Mouse (Mus musculus): Measurements from ENCODE around the gene Syce1l.
A peak's percentile ranks its signal among the peaks of the same experiment; 100 is the strongest.

The Syce1l gene

DNA sequence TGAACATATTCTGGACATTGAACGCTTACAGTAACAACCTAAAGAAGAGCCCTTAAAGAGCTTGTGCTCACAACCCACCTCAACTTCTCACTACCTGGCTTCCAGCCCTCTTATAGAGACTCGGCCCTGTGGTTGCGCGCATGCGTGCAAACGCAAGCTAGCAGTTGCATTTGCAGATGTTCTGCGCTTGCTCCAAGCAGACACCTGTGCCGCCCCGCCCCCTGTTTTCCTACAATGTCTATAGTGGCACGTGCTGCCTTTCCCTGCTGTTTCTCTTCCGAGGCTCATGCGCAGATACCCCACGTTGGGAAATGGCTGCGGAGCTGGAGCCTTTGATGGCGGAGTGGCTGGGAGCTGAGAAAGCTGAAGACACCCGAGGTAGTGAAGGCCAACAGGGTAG is at the start of gene Syce1l:
Gene Syce1l (plus strand): TSS at position 288 of the 400 bp plus-strand sequence.
- no peak for DNase-seq (ENCODE audit: low read depth)

DNA sequence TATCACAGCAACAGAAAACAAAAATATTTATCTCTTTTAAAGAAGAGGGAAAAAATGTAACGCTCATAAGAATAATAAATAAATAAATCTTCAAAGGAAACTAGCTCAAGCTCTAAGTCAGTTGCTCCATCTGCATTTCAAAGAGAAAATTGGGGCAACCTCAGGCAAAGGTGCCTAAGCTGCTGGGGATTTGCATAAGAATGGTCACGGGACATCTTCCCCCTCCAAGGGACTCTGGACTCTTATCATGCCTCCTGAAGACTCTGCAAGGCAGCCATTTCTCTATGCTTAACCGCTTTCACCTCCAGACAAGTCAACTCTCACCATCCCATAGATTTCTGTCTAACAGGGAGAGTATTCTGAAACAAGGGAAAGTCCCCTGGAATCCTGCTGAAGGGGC is 44.6 kb upstream of the Syce1l start:
- no peak for DNase-seq (ENCODE audit: low read depth)

DNA sequence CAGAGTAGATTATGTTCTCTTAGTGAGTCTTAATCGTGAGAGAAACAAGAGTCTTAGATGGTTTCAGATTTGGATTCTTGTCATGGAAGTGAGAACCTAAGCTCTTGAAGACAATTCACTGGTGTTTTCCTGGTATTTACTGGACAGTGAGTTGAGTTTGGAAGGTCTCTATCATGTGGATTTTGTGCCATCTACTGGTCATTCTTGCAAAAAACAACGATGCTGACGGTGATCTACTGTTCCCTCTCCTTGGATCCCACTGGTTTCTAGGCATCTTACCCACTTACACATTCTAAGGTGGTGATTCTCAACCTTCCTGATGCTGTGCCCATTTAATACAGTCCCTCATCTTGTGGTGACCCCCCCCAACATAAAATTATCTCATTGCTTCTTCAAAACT is 10.4 kb upstream of the Syce1l start:
- DNase-seq (ENCODE audit: low read depth): peak; percentile 57

DNA sequence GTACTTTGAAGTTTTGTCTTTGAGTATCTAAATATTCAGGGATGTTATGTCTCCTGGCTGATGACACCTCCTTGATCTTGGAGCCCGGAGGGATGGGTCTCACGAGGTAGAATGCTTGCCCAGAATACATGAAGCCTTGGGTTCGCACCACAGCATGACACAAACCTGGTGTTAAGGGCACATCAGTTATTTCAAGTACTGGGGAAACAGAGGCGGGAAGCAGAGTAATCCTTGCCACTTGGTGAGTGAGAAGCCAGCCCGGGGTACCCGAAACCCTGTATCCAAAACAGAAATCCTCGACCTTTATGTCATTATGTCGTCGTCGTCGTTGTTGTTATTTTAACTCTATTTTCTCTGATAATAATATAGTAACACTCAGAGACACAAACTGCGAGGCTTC is 8.9 kb upstream of the Syce1l start:
- no peak for DNase-seq (ENCODE audit: low read depth)

DNA sequence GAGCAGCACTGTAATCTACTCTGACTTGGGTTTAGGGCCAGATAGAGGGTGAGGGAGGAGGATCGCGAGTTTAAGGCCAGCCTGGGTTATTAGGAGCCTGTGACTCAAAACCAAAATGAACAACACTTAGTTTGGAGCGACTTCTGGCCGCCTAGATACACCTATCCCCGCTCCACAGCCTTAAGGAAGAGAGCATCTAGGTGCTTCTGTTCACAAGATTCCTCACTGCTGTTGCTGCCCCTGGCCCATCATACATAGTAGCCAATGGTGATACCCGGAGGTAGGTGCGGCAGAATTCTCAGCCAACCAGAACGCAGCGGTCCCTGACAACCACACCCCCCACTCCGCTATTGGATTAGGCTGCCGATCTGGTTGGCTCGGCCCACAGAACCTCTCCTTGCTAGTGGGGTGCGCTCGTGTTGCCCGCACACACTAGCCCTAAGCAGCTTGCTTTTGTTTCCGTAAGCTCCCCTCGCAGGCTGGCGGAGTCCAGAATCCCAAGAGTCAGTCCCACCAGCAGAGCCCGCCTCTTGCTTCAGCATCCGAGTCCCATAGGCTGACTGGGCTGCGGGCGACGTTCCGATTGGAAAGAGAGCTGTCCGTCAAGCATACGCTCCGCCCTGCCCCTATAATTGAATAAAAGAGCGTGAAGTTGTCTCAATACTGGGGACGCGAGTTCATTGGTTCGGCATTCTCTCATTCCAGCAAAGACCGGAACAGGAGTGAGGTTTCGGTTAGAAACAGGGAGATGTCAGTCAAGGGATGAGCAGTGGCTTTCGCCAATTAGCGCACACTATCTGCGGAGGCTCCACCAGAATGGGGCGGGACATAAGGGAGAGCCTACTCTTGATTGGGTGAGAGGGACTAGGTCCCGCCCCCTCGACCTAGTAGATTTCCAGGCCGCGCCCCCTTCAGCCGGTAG is 8.1 kb upstream of the Syce1l start, which contains the start of gene Mon1b:
Gene Mon1b (plus strand): TSS at position 918 of the 922 bp plus-strand sequence.
- peak; percentile 100 for DNase-seq (ENCODE audit: low read depth)

DNA sequence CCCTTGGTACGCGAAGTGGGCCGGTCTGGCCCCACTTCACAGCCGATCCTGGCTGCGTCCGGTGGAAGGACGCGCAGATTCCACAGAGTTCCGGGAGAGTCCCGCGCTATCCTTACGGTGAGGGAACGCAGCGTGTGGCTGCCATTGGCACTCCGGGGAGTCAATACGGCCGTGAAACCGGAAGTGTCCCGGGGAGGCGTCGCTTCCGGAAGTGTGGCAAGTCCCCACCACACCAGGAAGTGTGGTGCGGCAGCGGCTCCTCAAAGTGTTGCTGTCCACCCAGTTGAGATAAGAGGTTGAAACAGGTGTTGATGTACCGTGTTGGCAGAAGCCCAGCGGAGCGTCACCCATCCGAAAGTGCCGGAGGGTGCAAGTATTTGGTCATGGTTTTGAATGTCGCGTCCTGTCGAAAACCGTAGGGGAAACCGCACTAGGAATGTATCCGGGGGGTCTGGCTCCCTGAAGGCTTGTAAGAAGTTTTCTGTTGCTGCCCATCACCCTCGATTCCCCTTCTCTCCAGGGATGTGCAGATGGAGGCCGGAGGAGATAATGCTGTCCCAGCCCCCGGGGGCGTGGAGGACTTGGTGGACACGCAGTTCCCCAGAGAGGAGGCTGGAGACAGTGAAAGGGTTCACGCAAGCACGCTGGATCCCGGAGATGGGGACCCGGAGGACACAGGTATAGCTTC is 7.3 kb upstream of the Syce1l start:
- no peak for DNase-seq (ENCODE audit: low read depth)

DNA sequence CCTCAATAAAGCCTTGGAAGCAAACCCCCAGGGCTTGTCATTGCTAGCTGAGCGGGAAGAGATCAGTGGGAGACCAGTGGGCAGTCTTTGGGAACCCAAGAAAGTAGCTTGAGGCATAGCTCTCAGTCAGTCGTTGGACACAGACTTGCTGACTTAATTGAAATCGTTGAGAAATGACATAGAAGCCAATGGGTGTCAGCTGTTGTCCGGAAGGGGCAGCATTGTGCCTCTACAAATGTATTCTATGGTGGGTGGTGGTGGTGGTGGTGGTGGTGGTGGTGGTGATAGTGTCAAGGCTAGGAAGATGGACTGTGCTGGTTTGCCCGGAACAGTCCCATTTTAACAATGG is 6.8 kb upstream of the Syce1l start:
- DNase-seq (ENCODE audit: low read depth): no peak

DNA sequence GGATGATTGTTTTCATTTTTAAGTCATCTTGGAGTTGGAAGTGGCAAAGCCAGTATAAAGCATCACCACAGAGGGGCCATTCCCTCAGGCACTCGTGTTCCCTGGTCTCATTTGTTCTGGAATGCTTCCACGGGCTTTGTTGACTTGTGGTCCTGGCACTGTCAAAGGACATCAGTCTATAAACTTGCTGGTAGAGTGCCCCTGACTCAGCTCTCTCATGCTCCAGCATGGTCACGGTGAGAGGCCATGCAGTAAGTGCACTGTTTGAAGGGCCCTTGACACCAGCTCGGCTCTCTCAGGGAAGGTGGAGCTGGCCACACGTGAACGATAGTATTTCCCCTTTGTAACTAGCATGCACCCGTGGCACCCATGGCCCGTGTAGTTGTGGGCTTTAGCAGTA is 2.7 kb upstream of the Syce1l start:
- DNase-seq (ENCODE audit: low read depth): no peak

DNA sequence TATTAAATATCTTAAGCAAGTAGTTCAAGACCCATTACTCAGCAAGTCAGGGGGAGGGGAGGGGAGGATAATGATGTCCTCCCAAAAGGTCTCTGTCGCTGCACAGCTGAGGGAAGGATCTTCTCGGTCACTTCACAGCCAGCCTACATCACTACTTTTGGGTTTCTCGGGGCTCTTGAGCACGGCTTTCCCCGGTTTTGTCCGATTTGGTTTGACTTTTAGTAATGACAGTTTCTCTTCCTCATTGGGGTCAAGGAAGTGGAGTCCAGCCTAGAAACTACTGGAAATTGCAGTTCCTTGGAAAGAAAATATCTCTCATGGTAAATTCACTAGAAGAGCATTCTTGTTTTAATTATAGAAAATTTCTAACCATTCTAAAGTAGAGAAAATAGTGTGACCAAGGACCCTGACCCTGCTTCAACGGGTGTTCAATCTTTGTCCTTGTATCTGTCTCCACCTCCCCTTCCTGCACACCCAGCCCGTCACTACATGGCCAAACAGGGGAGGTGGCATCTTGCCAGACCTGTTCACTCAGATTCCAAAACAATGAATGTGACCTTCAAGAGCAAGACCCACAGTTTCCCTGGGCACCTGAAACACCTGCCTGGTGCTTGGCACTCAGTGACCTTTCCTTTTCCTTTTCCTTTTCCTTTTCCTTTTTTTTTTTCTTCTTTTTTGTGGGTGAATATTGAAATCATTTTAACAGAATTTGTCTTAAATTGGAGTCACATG is 632 bp downstream of the Syce1l start:
- no peak for DNase-seq (ENCODE audit: low read depth)

DNA sequence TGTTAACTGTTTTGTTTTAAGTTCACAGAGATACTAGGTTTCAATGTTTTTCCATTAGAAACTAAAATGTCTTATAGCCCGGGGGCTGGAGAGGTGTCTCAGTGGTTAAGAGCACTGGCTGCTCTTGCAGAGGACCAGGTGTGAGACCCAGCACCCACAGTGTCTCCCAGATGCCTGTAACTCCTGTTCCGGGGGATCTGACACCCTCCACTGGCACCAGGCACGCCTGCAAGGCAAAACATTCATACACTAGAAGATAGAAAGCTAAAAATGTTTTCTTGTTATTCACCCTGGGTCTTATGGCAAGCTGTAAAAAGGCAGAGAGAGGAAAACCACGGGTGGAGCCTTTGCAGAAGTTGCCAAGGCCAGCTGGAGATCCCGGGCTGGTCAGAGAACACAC is 2.2 kb downstream of the Syce1l start:
- DNase-seq (ENCODE audit: low read depth): no peak

DNA sequence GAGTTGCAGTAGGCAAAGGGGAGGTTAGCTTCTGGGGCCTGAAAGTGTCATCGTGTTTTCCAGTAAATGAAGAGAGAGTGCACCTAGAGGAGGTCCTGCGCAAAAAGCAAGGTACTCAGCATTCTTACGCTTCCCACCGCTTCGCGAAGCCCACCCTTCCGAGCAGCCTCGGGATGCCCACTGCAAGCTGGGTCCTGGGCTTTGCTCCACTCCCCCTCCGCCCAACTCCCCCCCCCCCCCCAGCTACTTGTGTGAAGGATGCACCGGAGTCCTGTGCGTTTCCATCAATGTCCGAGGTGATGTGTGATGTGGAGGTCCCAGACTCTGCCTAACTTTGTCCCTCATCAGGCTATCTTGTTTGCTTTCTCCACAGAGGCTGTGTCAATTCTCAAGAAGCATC is 9.4 kb downstream of the Syce1l start:
- DNase-seq (ENCODE audit: low read depth): no peak

DNA sequence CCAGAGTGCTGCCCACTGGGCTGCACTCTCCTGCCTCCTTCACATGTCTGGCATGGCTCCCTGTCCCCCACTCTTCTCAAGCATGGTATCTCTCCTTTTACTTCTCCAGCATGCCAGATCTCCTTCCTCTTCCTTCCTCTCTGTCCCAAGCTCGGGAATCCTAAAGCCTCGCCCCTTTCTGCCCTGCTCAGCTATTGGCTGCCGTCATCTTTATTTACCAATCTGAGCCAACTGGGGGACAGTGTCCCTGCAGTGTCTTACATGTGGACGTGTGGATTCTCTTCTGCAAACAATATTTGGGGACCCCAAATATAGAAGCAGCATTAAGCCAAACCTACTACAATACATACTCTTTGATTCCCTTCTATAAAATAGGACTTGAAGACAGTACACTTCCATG is 10.1 kb downstream of the Syce1l start:
- no peak for DNase-seq (ENCODE audit: low read depth)

DNA sequence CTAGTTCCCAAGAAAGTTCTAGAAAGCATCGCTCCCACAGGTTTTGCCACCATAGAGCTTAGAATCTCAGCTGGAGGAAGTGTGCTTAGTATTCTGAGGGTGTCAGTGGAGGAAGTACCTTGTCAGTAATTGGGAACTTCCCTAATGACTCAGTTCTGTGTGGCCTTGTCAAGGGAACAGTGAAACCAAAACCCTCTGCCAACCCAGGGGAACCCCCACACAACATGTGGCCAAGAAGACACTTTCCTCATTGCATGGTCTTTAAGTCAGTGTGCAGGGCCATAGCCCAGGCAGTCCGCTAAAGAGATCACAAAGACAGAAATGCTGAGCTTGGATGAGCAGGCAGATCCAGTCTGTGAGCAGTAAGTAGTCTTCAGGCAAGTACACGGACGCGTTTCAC is 13.1 kb downstream of the Syce1l start:
- peak; percentile 15 for DNase-seq (ENCODE audit: low read depth)

DNA sequence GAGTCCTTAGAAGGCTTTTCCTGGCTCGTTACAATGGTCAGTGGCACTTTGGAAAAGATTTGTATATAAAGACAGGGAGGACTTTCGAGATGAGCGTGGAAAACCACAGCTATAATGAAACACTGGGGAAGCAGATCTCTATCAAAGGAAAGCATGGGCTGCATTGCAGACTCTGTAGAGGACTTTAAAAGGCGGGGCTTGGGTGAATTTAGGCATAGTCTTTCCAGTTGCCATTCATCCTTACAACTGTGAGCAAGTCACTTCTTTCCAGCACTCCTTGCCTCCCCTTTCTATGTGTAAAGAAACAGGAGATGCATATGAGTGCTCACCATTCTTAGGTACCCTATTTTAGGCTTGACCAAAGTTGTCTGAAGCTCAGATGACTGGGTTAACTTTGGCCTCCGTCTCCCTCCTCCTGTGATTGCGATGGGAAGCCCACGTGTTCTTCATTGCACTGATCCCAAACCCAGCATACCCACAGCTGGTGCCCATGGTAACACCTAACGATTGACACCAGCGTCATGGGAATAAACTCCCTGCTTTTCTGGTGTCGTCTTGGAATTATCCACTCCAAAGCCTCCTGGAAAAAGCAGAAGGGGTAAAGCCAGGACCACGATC is 13.8 kb downstream of the Syce1l start:
- no peak for DNase-seq (ENCODE audit: low read depth)

DNA sequence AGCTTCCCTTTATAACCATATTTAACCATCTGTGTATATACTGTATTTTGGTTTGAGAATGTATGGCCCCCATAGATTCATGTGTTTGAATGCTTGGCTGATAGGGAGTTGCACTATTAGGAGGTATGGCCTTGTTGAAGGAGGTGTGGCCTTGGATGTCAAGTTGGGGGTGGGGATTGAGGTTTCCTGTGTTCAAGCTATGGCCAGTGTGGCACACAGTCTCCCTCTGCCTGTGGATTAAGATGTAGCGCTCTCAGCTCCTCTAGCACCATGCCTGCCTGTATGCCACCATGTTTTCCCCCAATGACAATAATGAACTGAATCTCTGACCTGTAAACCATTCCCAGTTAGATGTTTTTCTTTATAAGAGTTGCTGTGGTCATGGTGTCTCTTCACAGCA is 17.1 kb downstream of the Syce1l start:
- no peak for DNase-seq (ENCODE audit: low read depth)

DNA sequence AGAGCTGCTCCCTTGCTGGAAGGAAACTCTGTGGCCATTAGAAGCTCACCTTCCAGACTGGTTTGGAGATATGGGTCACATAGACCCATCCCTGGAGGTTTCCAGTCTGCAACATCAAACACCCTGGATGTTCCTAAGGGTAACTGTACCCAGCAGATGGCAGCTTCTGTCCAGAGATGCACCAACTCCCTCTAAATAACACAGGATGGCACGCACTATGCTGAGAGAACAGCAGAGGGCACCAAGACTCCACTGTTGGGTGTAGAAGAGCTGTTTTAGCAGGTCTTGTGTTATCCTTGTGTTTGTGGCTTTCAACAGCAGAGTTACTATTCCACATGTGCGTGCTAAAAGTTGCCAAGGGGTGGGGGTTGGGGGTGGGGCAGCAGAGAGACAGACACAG is 21.5 kb downstream of the Syce1l start:
- DNase-seq (ENCODE audit: low read depth): peak; percentile 16

DNA sequence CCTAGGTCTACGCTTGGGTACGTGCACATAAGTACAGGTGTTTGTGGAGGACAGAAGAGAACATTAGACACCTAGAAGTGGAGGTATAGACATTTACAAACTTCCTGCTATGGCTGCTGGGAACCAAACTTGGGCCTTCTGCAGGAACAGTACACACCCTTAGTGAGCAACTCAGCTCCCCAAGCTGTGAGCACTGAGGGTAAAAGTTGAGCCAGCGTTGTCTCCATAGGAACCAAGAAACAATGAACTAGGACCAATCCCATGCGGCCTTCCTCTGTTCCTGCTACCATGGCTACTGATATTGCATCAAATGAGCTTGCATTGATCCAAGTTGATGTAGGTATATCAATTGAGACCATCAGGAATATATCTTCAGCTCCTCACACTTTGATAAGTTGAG is 22.0 kb downstream of the Syce1l start:
- no peak for DNase-seq (ENCODE audit: low read depth)

DNA sequence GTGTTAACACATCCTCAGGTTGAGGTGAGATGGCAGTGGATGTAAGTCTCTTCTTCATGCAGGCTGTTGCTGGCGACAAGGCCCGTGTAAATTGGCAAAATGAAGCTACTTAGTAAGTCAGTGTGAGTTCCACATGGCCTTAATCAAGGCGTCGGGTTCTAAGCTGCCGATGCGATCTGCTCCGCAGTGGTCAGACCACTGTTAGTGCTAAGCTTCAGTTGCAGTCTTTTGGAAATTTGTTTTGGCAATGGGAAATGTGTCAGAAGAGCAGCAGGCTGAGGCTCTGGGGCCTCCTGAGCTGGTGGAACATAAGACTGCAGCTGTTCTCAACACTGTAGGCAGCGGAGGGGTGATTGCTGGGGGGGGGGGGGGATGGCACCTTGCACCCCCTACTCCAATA is 22.9 kb downstream of the Syce1l start:
- no peak for DNase-seq (ENCODE audit: low read depth)

DNA sequence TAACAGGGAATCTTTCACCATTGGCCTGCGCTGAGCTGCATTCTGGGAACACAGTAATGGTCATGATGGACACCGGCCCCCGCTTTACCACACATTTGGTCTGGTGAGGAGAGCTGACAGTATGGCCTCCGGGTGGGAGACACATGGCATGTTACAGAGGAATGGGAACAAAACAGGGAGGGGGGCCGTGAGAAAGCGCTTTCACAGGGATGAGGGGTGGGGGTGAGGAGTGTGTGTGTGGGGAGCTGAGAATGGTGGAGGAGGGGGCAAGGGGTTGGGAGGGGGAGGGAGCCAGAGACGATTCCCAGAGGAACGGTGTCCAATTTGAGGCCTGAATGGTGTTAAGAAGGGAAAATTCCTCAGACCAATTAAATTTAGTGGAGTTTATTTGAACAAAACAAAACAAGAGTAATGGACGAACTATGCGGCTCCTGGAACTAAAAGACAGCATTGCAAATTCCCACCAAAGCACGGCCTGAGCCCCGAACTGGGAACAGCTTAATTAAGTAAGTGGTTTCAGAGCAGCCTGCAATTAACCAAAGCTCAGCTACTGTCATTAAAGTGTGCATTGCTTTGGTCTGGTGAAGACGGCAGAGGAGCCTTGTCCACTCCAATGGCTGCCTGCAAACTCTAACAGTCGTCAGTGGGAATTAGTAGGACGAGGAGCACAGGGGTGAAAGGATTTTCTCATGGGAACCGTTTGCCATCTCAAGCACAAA is 23.9 kb downstream of the Syce1l start:
- DNase-seq (ENCODE audit: low read depth): no peak

DNA sequence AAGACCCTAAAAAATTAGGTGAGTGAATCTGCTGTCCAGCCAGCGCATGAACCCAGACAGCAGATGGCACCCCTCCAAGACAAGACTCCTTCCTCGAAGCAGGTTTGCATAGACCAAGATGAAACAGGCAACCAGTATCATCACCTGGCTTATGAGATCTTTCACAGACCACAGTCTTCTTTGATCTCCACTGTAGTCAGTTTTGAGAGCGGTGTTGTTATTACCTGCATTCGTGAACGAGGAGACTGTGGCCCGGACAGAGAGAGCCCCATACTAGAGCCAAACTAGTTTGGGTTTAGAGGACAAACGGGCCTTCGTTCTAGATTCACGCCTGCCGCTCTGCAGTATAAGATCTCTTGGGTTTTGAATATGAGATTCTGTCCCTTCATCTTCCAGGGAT is 26.9 kb downstream of the Syce1l start:
- no peak for DNase-seq (ENCODE audit: low read depth)

DNA sequence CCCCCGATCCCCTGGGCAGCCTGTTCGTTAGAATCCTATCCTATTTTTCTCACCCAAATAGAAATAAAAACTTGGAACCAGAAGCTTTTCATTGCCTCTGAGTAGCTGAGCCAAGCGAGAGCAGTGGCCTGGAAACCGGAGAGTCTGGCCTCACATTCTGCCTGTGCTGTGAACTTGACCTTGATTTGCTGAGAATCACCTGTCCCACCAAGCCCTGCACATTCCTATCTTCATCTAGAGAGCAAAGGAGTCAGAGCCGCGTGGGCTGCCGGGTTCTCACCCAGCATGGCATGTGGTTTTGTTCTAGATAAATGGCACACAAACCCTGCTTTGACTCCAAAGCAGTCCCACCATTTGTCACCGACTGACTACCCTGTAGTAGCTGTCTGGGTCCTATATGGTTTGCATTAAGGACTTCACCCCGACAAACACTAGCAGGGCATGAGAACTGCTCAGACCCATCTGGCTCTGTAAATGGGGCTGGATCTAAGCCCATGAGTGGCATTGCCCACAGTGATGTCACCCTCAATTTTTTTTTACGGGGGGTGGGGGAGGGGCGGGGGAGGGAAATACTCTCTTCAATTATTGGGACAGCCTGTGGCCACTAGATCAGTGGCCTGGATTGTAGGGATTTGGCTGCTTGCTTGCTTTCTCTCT is 29.7 kb downstream of the Syce1l start:
- no peak for DNase-seq (ENCODE audit: low read depth)

All from naive thymus-derived CD4-positive, alpha-beta T cell, adult 2 months (primary cell).